Mouse (Mus musculus) hindbrain, embryonic 11.5 days (tissue): ENCODE results near the gene Dlgap1. TPM values are rescaled to one million over a fixed set of nuclear protein-coding genes. Genes with fewer than 3 reads are reported as not detected.

Experiments used
- ATAC-seq: fragments of 200-750 bp; cut with Nextera tagmentation; 2 replicates; pipeline ENCODE4 v1.8.0; 2017; ENCODE audit warnings: mild to moderate bottlenecking, moderate TSS enrichment, moderate library complexity; ENCODE audit not compliant: low FRiP score
- DNase-seq: peaks from one replicate; pipeline ENCODE4 v3.0.0-alpha.2; 2015; ENCODE audit warnings: low spot score
- H3K27ac ChIP-seq: fragments of 300-500 bp; sonication (generic); 2 replicates; pipeline ENCODE4 v1.5.1; 2014; ENCODE audit warnings: mild to moderate bottlenecking, low read depth, low read length
- H3K27me3 ChIP-seq: fragments of 300-500 bp; sonication (generic); 2 replicates; pipeline ENCODE4 v1.6.1; 2014; ENCODE audit warnings: mild to moderate bottlenecking, low read length, moderate library complexity, mixed read lengths; ENCODE audit not compliant: control insufficient read depth, insufficient read depth
- H3K36me3 ChIP-seq: fragments of 300-500 bp; sonication (generic); 2 replicates; pipeline ENCODE4 v1.6.1; 2014; ENCODE audit warnings: mild to moderate bottlenecking, low read length, moderate library complexity, mixed read lengths; ENCODE audit not compliant: control insufficient read depth, insufficient read depth
- H3K4me1 ChIP-seq: fragments of 300-500 bp; sonication (generic); replicated peaks from 2 replicates; pipeline ENCODE4 v1.6.1; 2014; ENCODE audit warnings: low read length, mixed read lengths; ENCODE audit not compliant: control insufficient read depth, insufficient read depth
- H3K4me2 ChIP-seq: fragments of 300-500 bp; sonication (generic); replicated peaks from 2 replicates; pipeline ENCODE4 v1.6.1; 2014; ENCODE audit warnings: mild to moderate bottlenecking, low read depth, low read length
- H3K4me3 ChIP-seq: fragments of 300-500 bp; sonication (generic); 2 replicates; pipeline ENCODE4 v1.5.1; 2014; ENCODE audit warnings: low read depth, low read length
- H3K9ac ChIP-seq: fragments of 300-500 bp; sonication (generic); 2 replicates; pipeline ENCODE4 v1.6.1; 2014; ENCODE audit warnings: low read depth, low read length
- H3K9me3 ChIP-seq: fragments of 300-500 bp; sonication (generic); 2 replicates; pipeline ENCODE4 v1.6.1; 2016; ENCODE audit warnings: low read length; ENCODE audit not compliant: control insufficient read depth
- WGBS: fragments of 180-500 bp; shearing (Covaris S2); extraction: QIAGEN DNeasy Blood & Tissue Kit; methylation state at CpG from one replicate; pipeline ENCODE4 v1.1.7; 2014; 5-methylcytosine and 5-hydroxymethylcytosine counted together
- polyA plus RNA-seq: library from polyadenylated mRNA; unstranded; fragments of >200 nt; fragmentation: Nextera tagmentation; extraction: Ambion mirVana; gene quantifications from 2 replicates; pipeline ENCODE4 v1.2.1, GENCODE M21; 2014

Dlgap1 gene
- polyA plus RNA-seq, 1 experiment from 2014 or later = 4.4 TPM

DNA sequence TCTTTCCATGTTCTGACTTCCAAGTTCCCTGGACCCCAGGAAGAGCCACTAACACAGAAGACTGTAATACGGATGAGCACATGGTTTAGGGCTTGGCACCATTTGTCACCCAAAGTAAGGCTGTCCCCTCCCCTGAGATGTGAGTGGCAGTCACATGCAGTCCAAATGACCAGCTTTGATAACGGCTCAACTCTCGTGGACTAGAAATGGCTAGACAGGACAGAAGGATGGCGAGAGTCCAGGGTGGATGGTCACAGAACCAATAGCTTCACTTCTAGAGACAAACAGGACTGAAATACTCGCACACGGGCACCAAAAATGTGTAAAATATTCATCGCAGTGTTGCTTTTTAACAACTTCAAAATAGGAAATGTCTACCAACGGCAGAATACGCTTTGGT, 657.5 kb downstream of the Dlgap1 start:
- Histone ChIP-seq H3K27ac (no peak overlapping the region), H3K9me3 (no peaks in the 10 kb centered on the region), H3K36me3 (no peaks in the 10 kb centered on the region), H3K9ac (no peak overlapping the region), H3K27me3 (no peaks in the 10 kb centered on the region), H3K4me2 (no peak overlapping the region), H3K4me1 (no peaks in the 10 kb centered on the region), H3K4me3 (no peak overlapping the region)
- 93% methylated on average over 9 of the region's 9 CpGs for WGBS
- ATAC-seq (no peak), DNase-seq (no peak)

GRCm38 (mm10) chr17:70626925-70627324, 658.1 kb downstream of the Dlgap1 start:
- H3K36me3 ChIP-seq = no peaks in the 10 kb centered on the region
- WGBS = 65% methylated on average over 6 of the region's 6 CpGs
- no peak overlapping the region for H3K27ac ChIP-seq
- H3K27me3 ChIP-seq = no peaks in the 10 kb centered on the region
- H3K4me1 ChIP-seq = no peaks in the 10 kb centered on the region
- no peak overlapping the region for H3K4me3 ChIP-seq
- H3K4me2 ChIP-seq = no peak overlapping the region
- no peak overlapping the region for H3K9ac ChIP-seq
- ATAC-seq (no peak), DNase-seq (no peak)
- no peaks in the 10 kb centered on the region for H3K9me3 ChIP-seq

- Histone ChIP-seq H3K4me3 (no peak overlapping the region), H3K36me3 (no peaks in the 10 kb centered on the region), H3K4me1 (no peaks in the 10 kb centered on the region), H3K27me3 (no peaks in the 10 kb centered on the region), H3K9ac (no peak overlapping the region), H3K4me2 (no peak overlapping the region), H3K9me3 (no peaks in the 10 kb centered on the region), H3K27ac (no peak overlapping the region)
- ATAC-seq = no peak
- peak; percentile 22 for DNase-seq
- WGBS = 64% methylated on average over 6 of the region's 6 CpGs
Measured at GRCm38 (mm10) chr17:70629653-70630378, 660.9 kb downstream of the Dlgap1 start.

DNA sequence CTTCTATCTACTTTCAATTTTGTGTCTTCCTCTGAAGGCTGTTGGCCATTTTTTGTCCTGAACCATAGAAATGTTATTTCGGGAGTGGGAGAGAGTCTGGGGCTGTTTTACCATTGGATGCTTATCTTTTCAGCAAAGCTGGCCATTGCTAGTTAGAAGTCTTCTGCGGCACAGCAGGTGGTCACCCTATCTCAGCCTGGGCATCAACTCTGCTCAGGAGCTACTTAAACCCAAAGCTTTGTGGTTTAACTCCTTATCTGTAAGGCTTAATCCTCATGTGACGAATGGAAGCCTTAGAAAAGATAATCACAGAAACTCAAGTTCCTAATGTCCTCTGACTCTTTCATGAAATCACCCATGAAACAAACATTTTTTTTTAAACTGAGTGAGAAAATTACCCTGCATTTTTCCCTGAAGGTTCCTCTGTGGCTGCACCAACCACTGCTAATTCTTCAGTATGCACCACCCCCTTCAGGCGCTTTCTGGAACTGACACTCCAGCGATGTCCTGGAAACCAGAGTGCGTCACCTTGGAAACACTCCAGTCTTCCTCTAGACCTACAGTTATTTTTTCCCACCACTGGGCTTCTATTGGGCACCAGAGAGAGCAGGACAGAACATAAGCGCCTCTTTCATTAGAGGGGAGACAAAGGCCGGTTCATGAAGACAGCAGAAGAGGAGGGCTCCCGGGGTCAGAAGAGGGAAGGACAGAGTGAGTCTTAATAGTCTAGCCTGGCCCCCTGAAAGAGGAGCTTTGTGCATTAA, 664.5 kb downstream of the Dlgap1 start:
- WGBS = 16% methylated on average over 9 of the region's 9 CpGs
- ATAC-seq (peak; percentile 94), DNase-seq (peak; percentile 94)
- Histone ChIP-seq H3K27me3 (no peaks in the 10 kb centered on the region), H3K36me3 (no peaks in the 10 kb centered on the region), H3K9me3 (no peaks in the 10 kb centered on the region), H3K4me2 (no peak overlapping the region), H3K4me3 (no peak overlapping the region), H3K27ac (peak overlapping the region; percentile 58), H3K9ac (no peak overlapping the region), H3K4me1 (no peaks in the 10 kb centered on the region)

DNA sequence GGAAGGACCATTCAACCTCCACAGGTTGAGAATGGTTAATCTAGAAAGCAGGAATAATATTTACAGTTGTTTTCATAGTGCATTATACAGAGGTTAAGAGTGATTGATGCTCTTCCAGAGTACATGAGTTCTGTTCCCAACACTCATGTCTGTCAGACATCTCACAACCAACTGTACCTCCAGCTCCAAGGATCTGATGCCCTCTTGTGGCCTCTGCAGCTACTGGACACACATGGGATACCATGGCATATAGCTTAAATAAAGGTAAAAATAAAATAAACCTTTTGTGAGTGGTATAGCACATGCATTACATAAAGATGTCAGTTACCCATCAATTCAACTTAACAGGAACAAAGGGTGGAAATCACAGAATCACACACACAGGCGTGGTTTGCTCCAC, 674.3 kb downstream of the Dlgap1 start:
- H3K9me3 ChIP-seq = no peaks in the 10 kb centered on the region
- H3K36me3 ChIP-seq = no peaks in the 10 kb centered on the region
- no peak for DNase-seq
- no peak for ATAC-seq
- H3K27me3 ChIP-seq = no peaks in the 10 kb centered on the region
- H3K4me3 ChIP-seq = no peak overlapping the region
- no peaks in the 10 kb centered on the region for H3K4me1 ChIP-seq
- H3K9ac ChIP-seq = no peak overlapping the region
- WGBS = 86% methylated on average over 1 of the region's 1 CpGs
- no peak overlapping the region for H3K27ac ChIP-seq
- H3K4me2 ChIP-seq = no peak overlapping the region

DNA sequence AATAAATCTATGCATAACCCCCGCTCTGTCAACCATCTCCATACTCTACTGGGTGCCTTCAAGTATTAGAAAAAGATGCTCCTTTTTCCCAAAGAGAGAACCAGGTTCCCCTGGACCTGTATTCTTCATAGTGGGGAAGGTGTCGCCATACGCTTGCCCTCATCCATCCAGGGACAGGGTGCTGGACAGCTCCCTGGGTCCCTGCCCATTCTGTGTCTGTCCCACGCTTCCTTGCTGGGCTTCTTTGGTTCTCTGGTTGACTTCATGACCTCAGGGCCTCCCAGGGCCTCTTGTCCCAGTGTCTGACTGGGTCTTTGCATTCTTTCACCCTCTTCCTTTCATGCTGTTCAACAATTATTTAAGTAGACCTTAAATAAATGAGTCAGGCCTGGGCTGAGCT, 677.8 kb downstream of the Dlgap1 start:
- no peak for DNase-seq

DNA sequence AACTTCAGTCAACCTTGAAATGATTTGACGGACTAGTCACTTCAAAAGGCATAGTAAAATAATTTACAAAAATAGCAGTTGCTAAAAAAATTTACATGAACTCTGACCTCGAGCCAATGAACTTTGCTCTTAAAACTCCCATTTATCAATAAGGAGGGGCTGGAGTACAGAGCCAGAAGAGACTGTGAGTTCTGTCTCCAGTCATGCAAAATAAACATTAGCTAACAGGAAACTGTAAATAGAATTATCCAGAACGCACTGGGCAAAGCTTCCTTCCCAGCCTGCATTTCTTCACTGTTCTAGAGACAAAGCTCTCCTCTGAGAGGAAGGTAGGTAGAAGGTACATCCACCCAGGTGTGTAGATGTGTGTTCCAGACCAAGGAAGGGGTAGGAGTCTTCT, 692.5 kb downstream of the Dlgap1 start:
- no peak for DNase-seq
- H3K27me3 ChIP-seq = no peaks in the 10 kb centered on the region
- H3K4me3 ChIP-seq = no peak overlapping the region
- no peak overlapping the region for H3K27ac ChIP-seq
- no peak overlapping the region for H3K4me2 ChIP-seq
- no peak overlapping the region for H3K9ac ChIP-seq
- H3K4me1 ChIP-seq = no peaks in the 10 kb centered on the region
- ATAC-seq = no peak
- no peaks in the 10 kb centered on the region for H3K36me3 ChIP-seq
- WGBS = 79% methylated on average over 3 of the region's 3 CpGs
- H3K9me3 ChIP-seq = no peaks in the 10 kb centered on the region

More for the DNA sequence above, 677.8 kb downstream of the Dlgap1 start:
- WGBS = 31% methylated on average over 4 of the region's 4 CpGs
- H3K36me3 ChIP-seq = no peaks in the 10 kb centered on the region
- no peaks in the 10 kb centered on the region for H3K4me1 ChIP-seq
- H3K27ac ChIP-seq = no peak overlapping the region
- no peak overlapping the region for H3K4me2 ChIP-seq
- no peaks in the 10 kb centered on the region for H3K9me3 ChIP-seq
- ATAC-seq = no peak
- H3K9ac ChIP-seq = no peak overlapping the region
- H3K4me3 ChIP-seq = no peak overlapping the region
- no peaks in the 10 kb centered on the region for H3K27me3 ChIP-seq

DNA sequence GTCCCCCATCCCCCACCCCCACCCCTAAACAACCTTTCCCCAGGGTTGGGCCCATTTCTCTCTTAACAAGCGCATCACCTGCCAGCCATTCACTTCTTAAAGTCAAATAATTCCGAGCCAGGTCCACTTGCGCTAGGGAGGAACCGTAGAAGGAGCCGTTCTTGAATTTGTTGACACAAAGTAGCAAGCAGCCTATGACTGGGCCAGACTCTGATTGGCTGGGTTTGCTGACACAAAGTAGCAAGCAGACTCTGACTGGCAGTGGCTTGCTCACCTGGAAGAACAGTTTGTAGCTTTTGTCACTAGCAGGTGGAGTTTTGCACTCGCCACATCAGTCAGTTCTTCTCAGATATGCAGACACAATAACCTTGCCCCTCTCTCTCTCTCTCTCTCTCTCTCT, 695.1 kb downstream of the Dlgap1 start:
- ATAC-seq (0 out of 2 replicates have a peak, but pooled peaks have one; percentile 25), DNase-seq (no peak)
- WGBS = 85% methylated on average over 6 of the region's 6 CpGs
- no peaks in the 10 kb centered on the region for H3K36me3 ChIP-seq
- H3K4me1 ChIP-seq = no peaks in the 10 kb centered on the region
- H3K27me3 ChIP-seq = no peaks in the 10 kb centered on the region
- no peak overlapping the region for H3K4me2 ChIP-seq
- no peak overlapping the region for H3K9ac ChIP-seq
- no peak overlapping the region for H3K4me3 ChIP-seq
- no peaks in the 10 kb centered on the region for H3K9me3 ChIP-seq
- H3K27ac ChIP-seq = no peak overlapping the region
